12 mouse cellular contexts compared by ENCODE assay signal in the genomic region with DNA sequence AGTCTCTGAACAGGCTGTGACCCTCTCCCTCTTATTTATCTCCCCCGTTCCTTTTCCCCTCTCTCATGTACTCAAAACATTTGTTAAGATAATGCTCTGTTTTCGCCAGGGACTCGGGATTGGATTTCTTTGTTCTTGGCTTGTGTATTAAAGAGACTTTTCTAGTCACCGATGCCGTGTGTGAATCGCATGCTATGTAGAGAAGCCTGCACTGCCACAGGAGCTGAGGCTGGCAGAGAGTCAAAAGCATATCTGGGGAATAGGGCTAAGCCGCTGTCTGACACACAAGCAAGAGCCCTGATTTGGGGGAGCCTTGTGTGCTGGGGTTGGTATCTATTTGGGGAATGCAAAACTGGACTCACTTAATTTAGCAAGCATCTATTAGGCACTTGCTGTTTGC.
"Had no signal": no experiment of that assay in that cellular context is flagged by ENCODE, and none has a peak within 500 bp of the region (broad histone marks: within the 10 kb centered on the region; RNA-seq: fewer than 3 reads in every experiment).

No protein-coding gene starts in this region.

- H3K4me2 ChIP-seq: liver, embryonic 11.5 days; liver, embryonic 15.5 days; neural tube, embryonic 15.5 days had no signal

- H3K4me1 ChIP-seq: limb, embryonic 10.5 days; liver, embryonic 15.5 days had no signal

- DNase-seq: kidney, adult 9 months; lung, adult 2 months; lung, postnatal 36 days; right cerebral cortex, adult 18-20 months; right cerebral cortex, postnatal 25 days; thymus, postnatal 4 days had no signal

- H3K27me3 ChIP-seq: liver, embryonic 15.5 days; neural tube, embryonic 15.5 days had no signal

- H3K9ac ChIP-seq: liver, embryonic 15.5 days; neural tube, embryonic 15.5 days had no signal

- H3K27ac ChIP-seq: kidney, postnatal 0 days; limb, embryonic 10.5 days; liver, embryonic 15.5 days; neural tube, embryonic 15.5 days had no signal

- H3K36me3 ChIP-seq: limb, embryonic 10.5 days; liver, embryonic 15.5 days; neural tube, embryonic 15.5 days had no signal

- H3K4me3 ChIP-seq: limb, embryonic 10.5 days; liver, embryonic 15.5 days; neural tube, embryonic 15.5 days had no signal

- H3K9me3 ChIP-seq: limb, embryonic 10.5 days; liver, embryonic 15.5 days; neural tube, embryonic 15.5 days had no signal

- ATAC-seq: lung, postnatal 0 days had no signal
